Mouse (Mus musculus): ENCODE results near the gene Zmynd19. TPM values are rescaled to one million over a fixed set of nuclear protein-coding genes. Genes with fewer than 3 reads are reported as not detected.

Gene Zmynd19
- 13.1 and 15.4 TPM in 2 replicates for polyA plus RNA-seq (2011; ENCODE audit: insufficient read depth, insufficient read length, low replicate concordance, missing spikeins)

DNA sequence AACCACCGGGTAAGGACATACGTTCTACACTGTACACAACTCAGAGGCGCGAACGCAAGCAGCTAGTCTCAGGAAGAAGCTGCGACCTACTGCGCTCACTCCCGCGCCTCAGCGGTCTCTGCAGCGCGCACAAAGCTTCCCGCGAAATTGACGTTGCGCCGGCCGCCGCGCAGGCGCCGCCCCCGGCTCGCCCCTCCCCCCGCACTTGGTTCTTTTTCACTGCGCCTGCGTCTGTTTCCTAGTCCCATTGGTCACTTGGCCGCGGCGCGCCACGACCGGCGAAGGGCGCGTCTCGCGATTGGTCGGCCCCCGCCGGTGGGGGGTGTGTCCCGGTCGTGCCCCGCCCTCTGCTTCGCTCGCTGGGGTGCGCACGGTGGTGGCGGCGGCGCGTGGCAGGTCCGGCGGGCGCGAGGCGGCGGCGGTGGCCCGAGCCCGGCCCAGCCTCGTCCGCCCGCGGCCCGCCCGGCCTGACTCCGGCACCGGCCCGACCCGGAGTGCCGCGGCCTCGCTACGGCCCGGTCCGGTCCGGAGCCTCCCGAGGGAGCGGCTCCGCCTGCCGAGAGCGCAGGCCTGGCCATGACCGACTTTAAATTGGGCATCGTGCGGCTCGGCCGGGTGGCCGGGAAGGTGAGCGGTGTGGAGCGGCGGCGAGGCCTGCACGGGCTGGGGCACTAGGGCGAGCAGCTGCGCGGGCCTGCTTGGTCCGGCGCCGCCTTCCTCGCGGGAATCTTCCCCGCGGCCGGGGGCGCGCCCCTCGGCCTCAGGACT, at the start of gene Zmynd19:
Zmynd19 (plus strand) TSS at position 372 of the 768 bp plus-strand sequence.
- TF ChIP-seq POLR2A (IDR thresholded peaks at IDR 0.05; ENCODE audit: borderline replicate concordance, control insufficient read depth, low read depth, low read length), result peak; percentile 60; the same call in 1 of the 2 replicates
- TF ChIP-seq CTCF (IDR thresholded peaks at IDR 0.05; ENCODE audit: control insufficient read depth, insufficient read depth, low read length), result no peak
- Histone ChIP-seq H3K4me3 (replicated peaks; ENCODE audit: control insufficient read depth, low read depth, low read length) (peak within 1 kb of the TSS; percentile 82), H3K4me1 (ENCODE audit: control insufficient read depth, insufficient read depth, low read length) (no peaks in the 10 kb centered on the region; the same call in 1 of the 2 replicates), H3K27ac (ENCODE audit: control insufficient read depth, insufficient read depth, low read depth, low read length, poor library complexity) (peak within 1 kb of the TSS; percentile 61; the same call in 1 of the 2 replicates)
- under 1% methylated on average over 108 of the region's 108 CpGs for WGBS

DNA sequence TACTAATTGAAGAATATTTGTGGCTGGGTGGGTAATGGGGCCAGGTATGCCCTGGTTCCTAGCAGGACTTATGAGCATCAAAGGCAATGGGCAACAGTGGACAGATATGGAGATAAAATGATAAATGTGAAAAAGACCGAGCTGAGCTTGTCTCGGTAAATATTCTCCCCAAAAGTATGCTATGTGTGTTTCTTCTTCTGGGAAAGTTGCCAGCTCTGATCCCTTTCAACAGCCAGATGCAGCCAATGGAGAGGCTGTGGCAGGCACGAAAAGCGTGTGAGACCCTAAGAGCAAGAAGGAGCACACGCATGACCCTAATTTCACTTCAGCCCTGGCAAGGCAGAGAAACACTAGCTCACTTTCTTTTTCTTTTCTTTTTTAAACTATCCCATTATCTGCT, 48.5 kb upstream of the Zmynd19 start:
- TF ChIP-seq POLR2A (IDR thresholded peaks at IDR 0.05; ENCODE audit: borderline replicate concordance, control insufficient read depth, low read depth, low read length) (no peak), CTCF (IDR thresholded peaks at IDR 0.05; ENCODE audit: control insufficient read depth, insufficient read depth, low read length) (no peak)
- Histone ChIP-seq H3K27ac (ENCODE audit: control insufficient read depth, insufficient read depth, low read depth, low read length, poor library complexity) (no peak overlapping the region), H3K4me1 (ENCODE audit: control insufficient read depth, insufficient read depth, low read length) (no peaks in the 10 kb centered on the region), H3K4me3 (replicated peaks; ENCODE audit: control insufficient read depth, low read depth, low read length) (no peak overlapping the region)
- WGBS, result 73% methylated on average over 5 of the region's 5 CpGs

DNA sequence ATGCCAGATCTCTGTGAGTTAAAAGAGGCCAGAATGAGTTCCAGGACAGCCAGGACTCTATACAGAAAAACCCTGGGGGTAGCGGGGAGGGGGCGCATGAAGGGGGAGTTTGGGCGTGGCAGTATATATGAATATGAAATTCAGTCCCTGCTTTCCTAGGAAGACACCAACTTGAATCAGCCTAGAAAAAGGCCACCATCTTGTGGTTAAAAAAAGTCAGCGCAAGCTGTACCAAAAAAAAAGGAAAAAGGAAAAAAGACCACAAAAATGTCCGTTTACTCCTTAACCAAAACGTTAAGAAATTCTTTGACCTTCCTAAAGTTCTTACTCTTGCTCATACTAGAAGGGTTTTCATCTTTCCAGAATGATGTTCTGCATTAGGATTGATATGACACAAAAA, 46.6 kb upstream of the Zmynd19 start:
- no peak overlapping the region for H3K4me3 ChIP-seq (replicated peaks; ENCODE audit: control insufficient read depth, low read depth, low read length)
- no peak for TF ChIP-seq CTCF (IDR thresholded peaks at IDR 0.05; ENCODE audit: control insufficient read depth, insufficient read depth, low read length)
- TF ChIP-seq POLR2A (IDR thresholded peaks at IDR 0.05; ENCODE audit: borderline replicate concordance, control insufficient read depth, low read depth, low read length), result no peak
- H3K4me1 ChIP-seq (ENCODE audit: control insufficient read depth, insufficient read depth, low read length), result no peaks in the 10 kb centered on the region
- no peak overlapping the region for H3K27ac ChIP-seq (ENCODE audit: control insufficient read depth, insufficient read depth, low read depth, low read length, poor library complexity)
- WGBS, result 50% methylated on average over 6 of the region's 6 CpGs

DNA sequence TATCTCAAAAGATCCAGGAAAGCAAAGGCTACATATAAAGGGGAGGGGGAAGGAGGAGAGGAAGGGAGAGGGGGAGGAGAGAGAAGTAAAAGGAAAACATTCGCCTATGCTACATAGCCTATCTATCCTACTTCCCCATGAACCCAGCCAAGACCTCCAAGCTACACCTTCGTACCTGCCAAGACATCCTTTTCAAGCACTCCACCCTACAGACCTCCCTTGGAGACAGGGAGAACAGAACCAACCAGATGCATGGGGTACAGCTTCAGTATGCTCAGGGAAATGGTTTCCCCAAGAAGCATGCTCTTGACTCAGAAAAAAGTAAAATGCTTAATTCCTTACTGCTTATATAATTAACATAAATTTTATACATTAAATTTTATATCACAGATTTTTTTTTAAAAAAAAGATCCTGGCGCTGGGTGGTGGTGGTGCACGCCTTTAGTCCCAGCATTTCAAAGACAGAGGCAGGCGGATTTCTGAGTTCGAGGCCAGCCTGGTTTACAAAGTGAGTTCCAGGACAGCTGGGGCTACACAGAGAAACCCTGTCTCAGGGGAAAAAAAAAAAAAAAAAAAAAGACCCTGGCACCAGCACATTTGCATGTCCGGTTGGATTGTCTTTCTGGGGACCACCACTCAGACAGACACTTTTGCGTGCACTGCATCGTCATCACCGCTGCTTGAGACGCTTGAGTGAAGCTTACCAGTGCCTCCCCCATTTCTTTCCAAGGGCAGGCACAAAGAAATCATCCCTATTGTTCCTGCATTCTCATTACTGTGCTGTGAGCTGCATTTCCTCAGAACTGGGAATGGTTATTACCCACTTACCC, 44.6 kb upstream of the Zmynd19 start:
- Histone ChIP-seq H3K4me3 (replicated peaks; ENCODE audit: control insufficient read depth, low read depth, low read length) (no peak overlapping the region), H3K4me1 (ENCODE audit: control insufficient read depth, insufficient read depth, low read length) (no peaks in the 10 kb centered on the region), H3K27ac (ENCODE audit: control insufficient read depth, insufficient read depth, low read depth, low read length, poor library complexity) (no peak overlapping the region)
- TF ChIP-seq POLR2A (IDR thresholded peaks at IDR 0.05; ENCODE audit: borderline replicate concordance, control insufficient read depth, low read depth, low read length) (no peak), CTCF (IDR thresholded peaks at IDR 0.05; ENCODE audit: control insufficient read depth, insufficient read depth, low read length) (no peak)
- WGBS, result 88% methylated on average over 11 of the region's 11 CpGs

DNA sequence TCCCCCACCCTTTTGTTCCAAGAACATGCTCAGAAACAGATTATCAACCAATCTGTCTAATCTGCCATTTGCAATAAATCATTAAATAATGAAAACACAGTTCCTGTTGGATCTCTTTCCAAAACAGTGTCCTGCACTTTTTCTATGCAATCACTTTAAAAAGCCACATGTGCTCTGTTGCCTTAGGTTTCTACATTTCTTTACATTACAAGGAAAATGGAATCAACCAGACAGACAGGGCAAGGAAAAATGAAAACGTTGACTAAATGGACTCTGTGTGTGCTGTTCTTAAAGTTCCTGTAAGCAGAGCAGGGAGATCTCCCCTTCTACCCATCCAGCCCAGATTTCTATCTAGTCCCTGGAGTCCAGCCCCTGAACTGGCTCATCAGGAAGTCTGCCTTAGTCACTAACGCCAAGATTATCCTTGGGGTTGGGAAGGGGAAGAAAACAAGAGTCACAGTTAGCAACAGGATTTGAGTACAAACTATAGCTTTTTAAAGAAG, 43.9 kb upstream of the Zmynd19 start:
- WGBS, result 19% methylated on average over 2 of the region's 2 CpGs
- Histone ChIP-seq H3K4me3 (replicated peaks; ENCODE audit: control insufficient read depth, low read depth, low read length) (no peak overlapping the region), H3K27ac (ENCODE audit: control insufficient read depth, insufficient read depth, low read depth, low read length, poor library complexity) (no peak overlapping the region), H3K4me1 (ENCODE audit: control insufficient read depth, insufficient read depth, low read length) (peaks cover 2% of the 10 kb centered on the region; the same call in 1 of the 2 replicates)
- TF ChIP-seq POLR2A (IDR thresholded peaks at IDR 0.05; ENCODE audit: borderline replicate concordance, control insufficient read depth, low read depth, low read length) (no peak), CTCF (IDR thresholded peaks at IDR 0.05; ENCODE audit: control insufficient read depth, insufficient read depth, low read length) (no peak)

DNA sequence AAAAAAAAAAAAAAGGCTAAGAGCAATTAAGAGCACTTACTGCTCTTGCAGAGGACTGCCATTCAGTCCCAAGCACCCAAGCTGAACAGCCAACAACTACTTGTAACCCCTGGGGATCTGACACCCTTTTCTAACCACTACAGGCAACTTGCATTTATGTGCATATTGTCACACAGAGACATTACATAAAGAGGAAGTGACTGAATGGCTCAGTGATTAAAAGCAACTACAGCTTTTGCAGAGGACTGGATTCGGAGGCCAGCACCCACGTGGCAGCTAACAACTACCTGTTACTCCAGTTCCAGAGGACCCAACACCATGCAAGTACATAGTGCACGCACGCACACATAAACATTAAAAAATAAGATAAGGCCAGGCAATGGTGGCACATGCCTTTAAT, 39.1 kb upstream of the Zmynd19 start:
- WGBS, result 23% methylated on average over 4 of the region's 4 CpGs

DNA sequence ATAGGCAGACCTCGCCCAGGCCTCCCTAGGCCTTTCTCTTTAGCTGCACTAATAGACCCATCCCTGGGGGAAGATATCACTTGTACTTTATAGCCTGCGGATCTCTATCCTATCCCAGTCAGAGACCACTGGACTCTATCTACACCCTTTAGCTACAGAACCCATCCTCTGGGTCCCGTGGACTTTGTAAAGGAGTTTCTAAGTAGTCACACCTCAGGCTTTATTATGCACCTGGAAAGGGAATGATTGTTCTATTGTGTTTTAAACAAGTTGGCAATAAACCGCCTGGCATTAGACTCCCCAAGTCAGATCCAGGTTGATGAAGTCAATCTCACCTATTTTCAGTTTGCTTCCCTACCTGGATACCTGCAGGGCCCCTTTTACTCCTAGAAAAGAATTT, 37.4 kb upstream of the Zmynd19 start:
- no peak overlapping the region for H3K4me3 ChIP-seq (replicated peaks; ENCODE audit: control insufficient read depth, low read depth, low read length)
- TF ChIP-seq CTCF (IDR thresholded peaks at IDR 0.05; ENCODE audit: control insufficient read depth, insufficient read depth, low read length), result no peak
- TF ChIP-seq POLR2A (IDR thresholded peaks at IDR 0.05; ENCODE audit: borderline replicate concordance, control insufficient read depth, low read depth, low read length), result no peak
- WGBS, result 87% methylated on average over 4 of the region's 4 CpGs
- H3K4me1 ChIP-seq (ENCODE audit: control insufficient read depth, insufficient read depth, low read length), result peaks cover 2% of the 10 kb centered on the region; the same call in 1 of the 2 replicates
- no peak overlapping the region for H3K27ac ChIP-seq (ENCODE audit: control insufficient read depth, insufficient read depth, low read depth, low read length, poor library complexity)

More for the DNA sequence above, 39.1 kb upstream of the Zmynd19 start:
- no peak overlapping the region for H3K4me3 ChIP-seq (replicated peaks; ENCODE audit: control insufficient read depth, low read depth, low read length)
- TF ChIP-seq POLR2A (IDR thresholded peaks at IDR 0.05; ENCODE audit: borderline replicate concordance, control insufficient read depth, low read depth, low read length) (no peak), CTCF (IDR thresholded peaks at IDR 0.05; ENCODE audit: control insufficient read depth, insufficient read depth, low read length) (no peak)
- H3K4me1 ChIP-seq (ENCODE audit: control insufficient read depth, insufficient read depth, low read length), result peaks cover 2% of the 10 kb centered on the region; the same call in 1 of the 2 replicates
- H3K27ac ChIP-seq (ENCODE audit: control insufficient read depth, insufficient read depth, low read depth, low read length, poor library complexity), result no peak overlapping the region

DNA sequence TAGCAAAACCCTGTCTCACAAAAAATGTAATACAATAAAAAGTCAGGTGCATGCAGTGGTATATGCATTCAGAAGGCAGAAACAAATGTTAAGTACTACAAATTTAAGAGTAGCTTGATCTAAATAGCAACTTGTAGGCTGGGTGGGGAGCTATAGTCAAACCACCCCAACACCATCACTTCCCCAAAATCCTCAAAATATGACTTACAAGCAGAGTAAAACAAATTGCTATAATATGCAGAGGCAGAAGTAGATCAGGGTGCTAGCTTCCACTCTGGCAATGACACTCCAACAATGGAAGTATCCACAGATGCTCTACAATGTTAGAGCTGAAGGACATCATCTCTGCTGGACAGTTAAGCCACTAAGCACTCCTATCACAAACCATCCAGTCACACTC, 37.0 kb upstream of the Zmynd19 start:
- no peak overlapping the region for H3K27ac ChIP-seq (ENCODE audit: control insufficient read depth, insufficient read depth, low read depth, low read length, poor library complexity)
- TF ChIP-seq POLR2A (IDR thresholded peaks at IDR 0.05; ENCODE audit: borderline replicate concordance, control insufficient read depth, low read depth, low read length) (no peak), CTCF (IDR thresholded peaks at IDR 0.05; ENCODE audit: control insufficient read depth, insufficient read depth, low read length) (no peak)
- H3K4me1 ChIP-seq (ENCODE audit: control insufficient read depth, insufficient read depth, low read length), result peaks cover 2% of the 10 kb centered on the region; the same call in 1 of the 2 replicates
- no peak overlapping the region for H3K4me3 ChIP-seq (replicated peaks; ENCODE audit: control insufficient read depth, low read depth, low read length)

Data from bone marrow, adult 2 months (tissue).